Mouse (Mus musculus): ENCODE measurements around the gene Gse1.
A peak's percentile ranks its signal among the peaks of the same experiment; 100 is the strongest.
"Not testable (repeated sequence)": the region's sequence is repeated elsewhere in the genome, so short reads cannot be mapped to it uniquely, and the experiment has no call there.

Gene Gse1

DNA sequence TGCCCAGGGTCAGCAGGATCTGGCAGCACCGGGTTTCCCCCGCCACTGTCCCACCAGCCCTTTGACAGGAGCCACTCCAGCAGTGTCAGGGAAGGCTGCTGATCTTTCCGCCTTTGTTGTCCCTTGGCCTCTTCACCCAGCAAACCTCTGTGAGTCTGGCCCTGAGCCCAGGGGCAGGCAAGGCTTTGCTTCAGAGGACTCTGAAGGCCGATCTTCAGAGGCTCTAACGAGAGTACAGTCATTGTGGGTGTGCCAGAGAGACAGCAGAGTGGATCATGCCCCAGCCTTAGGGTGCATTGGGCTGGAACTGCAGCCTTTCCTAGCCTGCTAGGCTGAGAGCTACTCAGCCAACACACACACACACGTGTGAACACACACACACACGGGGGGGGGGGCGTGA, 111.5 kb downstream of the Gse1 start:
- no peak for DNase-seq (ENCODE audit: extremely low read depth, insufficient read length, low spot score)

DNA sequence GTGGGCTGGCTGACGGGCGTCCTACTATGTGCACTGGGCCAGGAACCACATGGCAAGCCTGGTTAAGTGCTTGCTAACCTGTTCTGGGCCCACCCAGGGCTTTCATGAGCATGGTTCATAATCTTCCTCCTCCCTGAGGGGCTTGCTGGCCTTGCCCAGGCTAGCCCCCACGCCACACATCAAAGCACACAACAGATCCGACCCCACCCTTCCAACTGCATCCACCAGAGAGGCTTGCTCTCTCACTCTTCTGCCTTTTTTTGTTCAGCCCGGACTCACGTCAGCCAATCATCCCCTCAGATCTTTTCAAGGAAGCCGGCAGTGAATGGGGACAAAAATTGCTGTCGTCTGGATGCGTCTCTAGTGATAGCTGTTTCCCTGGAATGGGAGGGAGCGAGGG, 112.9 kb downstream of the Gse1 start:
- no peak for DNase-seq (ENCODE audit: extremely low read depth, insufficient read length, low spot score)

DNA sequence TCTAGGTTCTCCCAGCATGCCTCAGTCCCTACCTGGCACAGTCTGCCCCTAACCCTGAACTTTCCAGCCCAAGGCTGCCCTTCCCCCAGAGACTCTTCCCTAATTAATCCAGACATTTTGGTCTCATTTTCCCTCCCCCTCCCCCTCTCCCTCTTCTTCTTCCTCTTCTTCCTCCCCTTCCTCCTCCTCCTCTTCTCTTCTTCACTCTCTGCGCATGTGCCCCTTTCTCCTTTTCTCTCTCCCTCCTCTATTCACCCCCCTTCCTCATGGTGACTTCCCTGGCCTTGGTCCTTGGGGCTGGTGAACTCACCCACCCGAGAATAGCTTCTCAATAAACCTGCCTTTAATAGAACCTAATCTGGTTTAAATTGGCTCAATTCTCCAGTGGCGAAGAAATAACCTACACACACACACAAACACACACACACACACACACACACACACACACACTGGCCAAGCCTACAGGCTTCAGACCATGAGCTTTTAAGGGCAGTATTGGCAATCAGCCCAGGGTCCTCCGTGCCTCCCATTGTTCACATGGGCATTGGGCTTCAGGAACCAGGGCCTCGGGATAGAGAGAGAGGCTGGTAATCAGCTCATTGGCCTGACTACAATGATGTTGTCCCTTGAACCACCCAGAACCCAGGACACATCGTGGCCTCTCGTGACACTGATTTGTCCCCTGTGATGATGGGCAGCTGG, 114.7 kb downstream of the Gse1 start:
- DNase-seq (ENCODE audit: extremely low read depth, insufficient read length, low spot score) = no peak

DNA sequence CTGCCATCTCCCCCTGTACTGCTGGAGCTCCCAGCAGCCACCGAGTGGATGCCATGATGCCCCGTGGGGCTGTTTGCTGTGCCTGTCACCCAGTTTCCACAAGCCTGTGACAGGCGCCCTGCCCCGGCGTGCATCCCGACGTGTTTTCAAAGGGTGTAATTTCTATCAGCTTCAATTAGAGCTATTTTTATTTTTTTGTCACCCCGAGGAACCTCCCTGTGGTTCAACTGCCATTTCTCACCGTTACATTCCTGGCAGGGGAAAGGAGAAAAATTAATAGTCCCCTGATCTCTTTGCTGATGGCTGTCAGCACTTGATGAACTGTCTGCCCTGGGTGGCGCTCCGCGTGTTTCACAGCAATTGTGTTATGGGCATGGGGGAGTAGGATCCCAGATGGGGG, 115.3 kb downstream of the Gse1 start:
- DNase-seq (ENCODE audit: extremely low read depth, insufficient read length, low spot score) = no peak

DNA sequence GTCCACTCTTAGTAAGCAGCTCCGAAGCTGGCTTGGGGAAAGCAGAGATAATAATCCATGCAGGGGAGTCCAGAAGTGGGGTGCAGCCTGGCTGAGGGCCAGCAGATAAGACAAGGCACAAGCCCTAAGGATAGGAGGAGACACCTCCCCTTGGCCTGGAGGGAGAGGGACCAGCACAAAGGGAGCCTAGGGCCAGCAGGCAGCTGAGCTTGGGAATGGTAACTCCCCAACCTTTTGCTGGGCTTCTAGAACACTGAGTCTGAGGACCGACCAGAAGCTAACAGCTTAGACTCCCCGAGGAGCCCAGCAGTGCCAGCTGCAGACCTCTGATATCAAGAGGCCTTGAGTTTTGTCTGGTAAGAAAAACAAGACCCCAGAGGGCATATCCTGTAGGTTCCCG, 115.9 kb downstream of the Gse1 start:
- no peak for DNase-seq (ENCODE audit: extremely low read depth, insufficient read length, low spot score)

DNA sequence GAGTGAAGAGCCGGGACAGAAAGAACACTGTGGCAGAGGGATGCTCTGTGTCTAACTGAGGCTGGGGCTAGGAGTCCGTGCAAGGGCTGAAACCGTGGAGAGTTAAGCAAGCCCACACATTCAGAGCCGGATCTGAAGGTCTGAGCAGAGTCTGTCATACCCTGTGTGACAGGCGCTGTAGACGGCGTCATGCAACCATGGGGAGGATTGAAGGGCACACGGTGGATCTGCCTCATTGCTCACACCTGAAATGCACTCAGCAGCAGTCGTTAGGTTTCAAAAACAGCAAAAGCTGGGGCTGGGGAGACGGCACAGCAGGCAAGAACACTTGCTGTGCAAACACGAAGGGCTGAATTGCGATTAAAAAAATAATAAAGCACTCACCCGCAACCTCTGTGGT, 116.3 kb downstream of the Gse1 start:
- DNase-seq (ENCODE audit: extremely low read depth, insufficient read length, low spot score) = no peak

DNA sequence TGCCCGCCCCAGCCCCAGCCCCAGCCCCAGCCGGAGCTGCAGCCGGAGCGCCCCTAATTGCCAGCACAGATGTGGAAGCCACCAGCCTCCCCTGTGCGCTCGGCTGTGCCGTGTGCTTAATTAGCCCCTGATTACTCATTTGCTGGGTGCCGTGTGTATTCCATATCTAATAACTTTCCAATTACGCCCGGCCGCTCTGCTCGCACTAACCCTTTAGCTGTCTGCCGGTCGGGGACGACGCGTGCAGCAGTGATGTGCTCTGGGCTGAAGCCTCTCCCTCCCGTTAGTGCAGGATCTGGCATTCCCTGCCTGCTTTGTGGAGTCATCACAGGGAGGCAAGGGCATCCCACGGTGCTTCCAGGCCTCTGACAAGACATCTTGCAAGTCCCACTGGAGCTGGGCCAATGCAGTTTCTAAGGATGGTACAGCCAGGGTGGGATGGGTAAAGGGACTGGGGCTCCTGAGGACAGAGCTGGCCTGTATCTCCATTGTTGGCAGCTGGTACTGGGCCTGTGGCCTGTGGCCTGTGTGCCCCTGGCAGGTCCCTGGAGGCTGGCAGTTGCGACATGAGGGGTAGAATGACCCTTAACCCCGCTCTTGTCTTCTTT, 119.6 kb downstream of the Gse1 start:
- DNase-seq (ENCODE audit: extremely low read depth, insufficient read length, low spot score) = no peak

DNA sequence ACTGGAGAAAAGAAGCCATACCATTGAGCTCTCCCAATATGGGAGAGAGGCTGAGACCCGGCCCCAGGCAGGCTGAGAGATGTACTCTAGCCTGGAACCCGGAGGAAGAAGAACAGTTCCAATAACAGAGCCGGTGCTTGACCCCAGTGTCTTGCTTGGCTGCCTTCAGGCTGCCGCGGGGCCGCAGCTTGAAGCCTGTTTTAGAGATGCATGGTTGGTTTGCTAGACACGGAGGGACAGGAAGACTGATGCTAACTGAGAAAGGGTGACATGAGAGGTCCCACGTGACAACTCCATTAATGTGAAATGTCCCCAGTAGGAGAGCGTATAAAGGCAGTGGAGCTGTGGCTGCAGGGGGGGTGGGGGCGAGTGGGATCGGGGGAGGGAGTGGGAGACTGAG, 120.7 kb downstream of the Gse1 start:
- DNase-seq (ENCODE audit: extremely low read depth, insufficient read length, low spot score) = no peak

DNA sequence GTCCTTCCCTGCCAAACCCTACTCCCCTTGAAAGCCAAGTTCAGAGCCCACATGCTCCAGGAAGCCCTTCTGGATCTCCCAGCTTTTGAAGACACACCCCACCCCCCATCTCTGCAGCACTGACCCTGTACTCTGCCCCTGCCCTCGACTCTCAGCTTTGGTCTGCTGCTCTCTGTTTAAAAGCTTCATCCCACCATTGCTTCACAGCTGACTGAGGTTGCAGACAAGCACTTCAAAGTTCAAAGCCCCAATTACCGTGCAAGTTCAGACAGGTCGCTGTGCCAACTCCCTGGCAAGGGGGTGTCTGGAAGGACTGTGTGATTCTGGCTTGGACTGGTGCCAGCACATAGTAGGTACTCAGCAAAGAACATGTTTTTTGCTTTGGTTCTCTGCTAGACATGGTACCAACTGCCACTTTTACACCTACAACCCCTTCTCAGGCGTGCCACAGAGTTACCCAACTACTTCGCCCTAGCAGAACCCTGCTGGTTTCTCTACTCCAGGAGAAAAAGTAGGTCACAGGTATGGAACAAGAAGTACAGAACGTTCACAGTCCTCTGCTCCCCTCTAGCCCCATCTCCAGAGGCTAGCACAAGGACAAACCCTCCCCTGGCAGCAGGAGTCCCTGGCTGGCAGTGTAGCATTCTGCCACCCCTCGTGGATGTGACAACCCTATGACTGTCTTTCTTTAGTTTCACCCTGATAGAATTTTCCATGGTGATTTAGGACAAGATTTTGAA, 123.2 kb downstream of the Gse1 start:
- no peak for DNase-seq (ENCODE audit: extremely low read depth, insufficient read length, low spot score)

DNA sequence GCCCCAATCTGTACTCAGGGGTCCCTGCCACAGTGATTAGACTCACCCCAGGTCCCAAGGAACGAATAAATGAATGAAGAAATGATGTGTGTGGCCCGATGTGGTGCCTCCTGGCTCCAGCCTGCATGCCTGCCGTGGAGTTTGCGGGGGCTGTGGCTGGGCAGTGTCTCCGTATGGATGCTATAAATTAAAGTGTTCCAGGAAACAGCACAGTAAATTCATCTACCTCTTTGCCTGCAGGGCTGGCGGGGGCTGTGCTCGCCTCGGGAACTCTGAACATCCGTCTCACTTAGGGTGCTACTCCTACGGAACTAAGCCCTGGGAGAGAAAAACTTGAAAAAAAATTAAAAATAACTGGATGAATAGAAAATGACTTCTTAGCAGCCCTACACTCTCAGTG, 123.8 kb downstream of the Gse1 start:
- DNase-seq (ENCODE audit: extremely low read depth, insufficient read length, low spot score) = no peak

DNA sequence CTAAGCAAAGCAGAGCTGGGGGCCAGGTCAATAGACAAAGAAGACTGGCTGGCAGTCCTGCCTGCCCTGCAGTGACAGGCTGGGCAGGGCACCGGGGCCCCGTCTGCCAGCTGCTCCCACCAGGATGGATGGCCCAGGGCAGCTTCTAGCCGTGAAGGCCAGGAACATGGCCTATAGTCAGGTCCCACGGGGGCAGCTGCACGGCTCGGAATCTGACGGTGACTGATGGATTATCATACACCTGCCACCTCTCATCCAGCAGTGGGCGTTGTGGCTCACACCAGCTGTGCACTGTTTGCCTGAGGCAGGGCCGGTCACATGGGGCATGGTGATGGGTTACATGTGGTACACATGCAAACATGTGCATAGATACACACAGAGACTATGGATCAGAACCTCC, 127.8 kb downstream of the Gse1 start:
- DNase-seq (ENCODE audit: extremely low read depth, insufficient read length, low spot score) = no peak

DNA sequence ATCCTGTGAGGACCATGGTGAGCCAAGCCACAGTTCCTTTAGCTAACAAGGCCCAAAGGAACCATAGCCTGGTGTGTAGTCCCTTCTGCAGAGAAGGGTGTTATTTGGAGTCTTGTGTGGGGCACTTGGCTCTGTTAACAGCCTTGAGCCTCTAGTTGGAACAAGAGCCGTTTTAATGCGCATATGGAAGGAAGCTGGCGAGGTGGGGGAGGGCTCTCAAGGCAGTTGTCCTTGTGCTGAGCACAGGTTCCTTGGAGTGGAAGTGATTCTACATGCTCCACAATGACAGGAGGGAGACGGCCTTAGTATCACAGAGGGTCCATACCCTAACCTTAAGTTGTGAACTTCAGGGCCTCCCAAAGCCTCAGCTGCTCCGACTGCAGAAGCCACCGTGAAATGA, 129.2 kb downstream of the Gse1 start:
- DNase-seq (ENCODE audit: extremely low read depth, insufficient read length, low spot score) = no peak

DNA sequence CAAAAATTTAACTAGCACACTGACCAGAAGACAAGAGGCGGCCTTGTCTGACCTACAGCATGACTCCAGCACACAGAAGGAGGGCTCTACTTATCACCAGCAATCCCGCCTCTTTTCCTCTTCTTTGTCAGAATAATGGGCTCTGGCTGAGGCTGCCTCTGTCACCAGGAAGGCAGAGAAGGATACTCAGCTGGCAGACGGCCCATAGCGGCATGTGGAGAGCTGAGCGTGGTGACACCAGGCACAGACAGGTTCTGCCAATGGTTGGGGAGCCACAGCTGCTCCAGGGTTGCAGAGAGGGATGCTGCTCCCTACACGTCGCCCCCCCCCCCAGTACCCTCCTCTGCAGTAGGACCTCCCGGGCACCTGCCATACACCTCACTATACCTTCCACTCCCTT, 133.0 kb downstream of the Gse1 start:
- DNase-seq (ENCODE audit: extremely low read depth, insufficient read length, low spot score) = no peak

DNA sequence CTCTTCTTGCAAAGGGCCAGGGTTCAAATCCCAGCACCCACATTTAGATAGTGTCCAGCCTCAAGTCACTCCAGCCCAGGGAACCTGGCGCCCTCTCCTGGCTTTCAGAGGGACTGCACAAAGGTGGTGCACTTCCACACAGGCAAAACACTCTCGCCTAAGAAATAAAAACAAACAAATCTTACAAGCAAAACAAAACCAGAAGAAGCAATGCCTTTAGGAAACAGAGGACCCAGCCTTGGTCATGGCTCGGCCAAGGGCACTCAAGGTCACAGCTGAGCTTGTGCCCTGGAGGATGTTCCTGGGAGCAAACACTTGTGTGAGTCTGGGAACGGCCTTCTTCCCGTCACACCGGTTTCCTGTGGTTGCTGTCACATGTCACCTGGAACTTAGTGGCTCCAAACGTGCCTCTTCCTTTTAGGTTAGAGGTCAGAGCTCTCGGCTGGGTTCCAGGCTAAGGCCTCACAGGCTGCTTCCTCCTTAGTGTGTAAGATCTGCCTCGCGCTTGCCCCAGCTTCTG, 135.4 kb downstream of the Gse1 start:
- no peak for DNase-seq (ENCODE audit: extremely low read depth, insufficient read length, low spot score)

DNA sequence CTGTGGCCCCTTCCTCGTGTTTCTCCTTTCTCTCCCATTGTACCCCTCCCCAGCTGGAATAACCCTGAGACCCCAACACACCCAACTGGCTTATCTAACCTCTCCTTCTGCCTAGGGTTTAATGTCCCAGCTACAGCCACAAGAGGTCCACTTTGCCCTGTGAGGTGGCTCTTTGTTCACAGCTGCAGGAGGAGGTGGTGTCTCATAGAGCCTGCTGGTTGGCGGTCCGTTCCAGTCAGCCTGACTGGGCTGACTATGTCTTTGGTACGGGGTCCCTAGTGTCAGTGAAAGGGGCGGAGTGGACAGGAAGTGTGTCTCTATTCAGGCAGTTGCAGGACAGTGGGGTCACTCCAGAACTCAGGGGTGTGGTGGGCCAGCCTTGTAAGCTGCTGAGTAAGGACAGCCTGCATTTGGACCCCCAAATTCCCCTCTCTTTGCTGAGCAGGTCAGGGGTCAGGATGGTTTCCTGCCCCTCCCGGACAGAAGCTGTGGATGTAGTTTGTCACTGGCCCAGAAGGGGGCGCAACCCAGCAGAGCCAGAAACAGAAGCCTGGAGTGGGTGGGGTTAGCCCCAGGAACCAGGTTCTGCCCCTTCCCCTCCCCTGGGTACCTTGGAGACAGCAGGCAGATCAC, 136.0 kb downstream of the Gse1 start:
- no peak for DNase-seq (ENCODE audit: extremely low read depth, insufficient read length, low spot score)

DNA sequence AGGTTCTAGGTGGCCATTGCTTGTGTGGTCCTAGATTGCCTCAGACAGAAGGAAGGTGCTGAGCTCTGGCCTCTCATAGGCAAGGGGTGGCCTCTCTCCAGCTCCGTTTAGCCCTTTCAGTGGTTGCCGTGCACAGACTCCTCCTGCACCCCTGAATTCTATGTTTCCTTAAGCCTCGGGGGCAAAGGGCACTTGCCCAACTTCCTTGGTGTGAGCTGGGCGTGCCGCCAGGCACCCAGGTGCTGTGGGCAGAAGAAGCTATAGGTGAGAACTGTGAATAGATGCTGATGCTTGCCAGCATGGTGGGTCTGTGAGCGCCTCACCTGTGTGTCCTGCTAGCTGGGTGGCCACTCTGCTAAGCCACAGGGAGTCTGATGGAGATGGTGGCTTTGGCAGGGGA, 138.6 kb downstream of the Gse1 start:
- no peak for DNase-seq (ENCODE audit: extremely low read depth, insufficient read length, low spot score)

DNA sequence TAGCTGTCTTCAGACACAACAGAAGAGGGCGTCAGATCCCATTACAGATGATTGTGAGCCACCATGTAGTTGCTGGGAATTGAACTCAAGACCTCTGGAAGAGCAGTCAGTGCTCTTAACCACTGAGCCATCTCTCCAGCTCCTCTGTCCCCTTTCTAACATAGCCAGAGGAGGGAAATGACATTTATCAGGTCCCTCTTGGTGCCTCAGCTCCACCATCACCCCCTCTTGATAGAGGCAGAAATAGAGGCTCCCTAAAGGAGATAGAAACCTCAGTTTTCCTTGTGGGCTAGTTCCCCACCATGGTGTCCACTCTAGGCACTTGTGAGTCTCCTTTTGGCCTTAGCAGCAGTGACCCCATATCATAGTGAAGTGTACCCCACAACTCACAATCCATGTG, 139.9 kb downstream of the Gse1 start:
- DNase-seq (ENCODE audit: extremely low read depth, insufficient read length, low spot score) = not testable (repeated sequence)

DNA sequence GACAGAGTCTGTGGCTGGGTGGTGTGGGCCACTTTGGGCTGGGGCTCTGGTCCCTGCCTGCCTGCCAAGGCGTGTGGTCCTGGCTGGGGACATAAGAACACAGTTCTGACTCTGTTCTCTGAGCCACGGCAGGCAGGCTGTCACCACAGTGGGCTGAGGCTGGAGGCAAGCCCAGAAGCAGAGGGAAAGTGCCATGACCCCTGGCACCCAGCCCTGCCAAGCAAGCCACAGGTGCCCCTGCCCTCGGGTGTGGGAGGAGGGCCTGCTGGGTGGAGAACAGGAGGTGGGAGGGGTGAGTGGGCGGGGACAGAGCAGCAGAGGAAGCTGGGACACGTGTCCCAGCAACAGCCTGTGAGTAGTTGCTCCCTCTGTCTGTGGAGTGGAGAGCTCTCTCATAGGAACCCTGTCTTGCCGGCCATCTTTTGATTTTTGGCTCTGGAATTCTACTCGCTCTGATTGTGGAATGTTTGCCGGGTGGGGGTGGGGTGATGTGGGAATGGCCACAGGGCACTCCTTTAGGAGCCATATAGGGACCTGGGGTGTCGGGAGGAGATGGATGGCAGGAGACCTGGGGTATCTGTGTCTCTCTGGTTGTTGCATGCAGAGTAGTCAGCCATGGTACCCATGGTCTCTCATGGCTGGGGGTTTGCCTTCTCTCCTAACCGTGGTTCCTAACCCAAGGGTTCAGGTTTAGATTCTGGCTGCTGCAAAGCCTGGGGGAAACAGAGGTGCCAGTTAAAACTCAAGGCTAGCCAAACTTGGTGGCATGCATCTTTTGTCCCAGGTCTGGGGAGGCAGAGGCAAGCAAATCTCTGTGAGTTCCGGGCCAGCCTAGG, 140.8 kb downstream of the Gse1 start:
- DNase-seq (ENCODE audit: extremely low read depth, insufficient read length, low spot score) = peak; percentile 97

DNA sequence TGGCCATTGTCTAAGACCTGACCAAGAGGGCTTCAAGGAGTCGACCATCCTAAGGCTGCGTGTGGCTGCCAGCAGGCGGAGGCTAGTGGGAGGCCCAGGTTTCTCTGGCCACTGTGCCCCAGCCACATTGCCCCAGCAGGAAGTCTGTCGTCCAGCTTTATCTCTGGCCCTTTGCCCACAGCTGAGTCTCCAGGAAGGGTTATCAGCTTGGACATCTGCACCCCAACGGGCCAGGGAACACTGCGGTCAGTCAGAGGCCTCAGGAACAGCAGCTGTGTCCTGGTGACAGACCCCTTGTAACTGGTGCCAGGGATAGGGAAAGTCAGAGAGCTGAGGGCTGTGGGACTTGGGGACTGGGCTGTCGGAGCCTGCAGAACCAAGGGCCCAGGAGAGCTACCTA, 141.7 kb downstream of the Gse1 start:
- peak; percentile 41 for DNase-seq (ENCODE audit: extremely low read depth, insufficient read length, low spot score)

DNA sequence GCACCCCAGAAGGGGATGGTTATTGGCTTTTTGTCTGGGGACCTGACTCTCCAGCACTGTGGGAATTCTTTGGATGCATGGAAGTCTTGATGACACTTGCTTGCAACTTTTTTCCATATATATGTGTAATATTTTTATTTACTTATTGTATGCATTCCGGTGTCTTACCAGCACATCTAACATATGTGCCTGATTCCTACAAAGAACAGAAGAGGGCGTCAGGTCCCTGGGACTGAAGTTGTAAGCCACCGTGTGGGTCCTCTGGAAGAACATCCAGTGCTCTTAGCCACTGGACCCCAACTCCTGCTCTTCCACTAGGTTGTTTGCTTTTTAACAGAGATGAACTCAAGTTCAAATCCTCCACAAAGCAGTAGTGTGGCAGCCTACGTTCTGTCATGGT, 142.2 kb downstream of the Gse1 start:
- DNase-seq (ENCODE audit: extremely low read depth, insufficient read length, low spot score) = no peak

DNA sequence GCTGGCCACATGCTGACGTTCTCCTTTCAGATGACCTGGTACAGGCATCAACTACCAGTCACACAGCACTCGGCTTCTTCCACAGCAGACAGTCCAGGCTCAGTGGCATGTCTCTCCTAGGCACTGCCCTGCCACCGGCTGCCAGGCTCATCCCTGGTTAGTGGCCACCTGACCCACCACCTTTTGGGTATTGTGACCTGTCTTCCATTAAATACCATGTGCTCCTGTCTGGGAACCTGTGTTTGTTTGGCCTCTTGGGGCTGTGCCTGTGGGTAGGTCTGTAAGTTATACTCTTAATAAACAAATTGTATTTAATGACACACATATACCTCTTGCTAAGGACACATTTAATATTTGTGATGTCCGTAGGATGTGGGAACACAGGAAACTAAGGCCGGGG, 142.9 kb downstream of the Gse1 start:
- no peak for DNase-seq (ENCODE audit: extremely low read depth, insufficient read length, low spot score)

Data from 3134 (cell line).